Comparison of ENCODE assay signal across 8 mouse cellular contexts in genomic region chr6:114876033-114876432, GRCm38 (mm10).
DNase-seq lines count a peak whose midpoint lies in the region; ATAC-seq and TF ChIP-seq lines count a peak whose summit lies in the region.

No protein-coding gene starts in this region.

- no peaks in the 10 kb centered on the region for H3K9me3 ChIP-seq in lung, embryonic 14.5 days (ENCODE audit: low read depth, low read length)
- H3K9me3 ChIP-seq in forebrain, embryonic 13.5 days (replicated peaks): no peaks in the 10 kb centered on the region
- no peaks in the 10 kb centered on the region for H3K9me3 ChIP-seq in limb, embryonic 13.5 days

- WGBS in lung, embryonic 14.5 days: 17% methylated on average over 4 of the region's 4 CpGs
- WGBS in forebrain, embryonic 13.5 days: 13% methylated on average over 4 of the region's 4 CpGs
- WGBS in limb, embryonic 13.5 days: 16% methylated on average over 4 of the region's 4 CpGs
- 24% methylated on average over 4 of the region's 4 CpGs for WGBS in olfactory bulb, adult 2 months

- peak overlapping the region; percentile 72 for H3K9ac ChIP-seq in lung, embryonic 14.5 days
- H3K9ac ChIP-seq in forebrain, embryonic 13.5 days: peak overlapping the region; percentile 76
- H3K9ac ChIP-seq in limb, embryonic 13.5 days: peak overlapping the region; percentile 68

- peaks cover 73% of the 10 kb centered on the region for H3K4me1 ChIP-seq in lung, embryonic 14.5 days (ENCODE audit: insufficient read depth)
- peaks cover 91% of the 10 kb centered on the region for H3K4me1 ChIP-seq in forebrain, embryonic 13.5 days
- H3K4me1 ChIP-seq in limb, embryonic 13.5 days: peaks cover 97% of the 10 kb centered on the region
- peaks cover 65% of the 10 kb centered on the region for H3K4me1 ChIP-seq in olfactory bulb, adult 2 months (ENCODE audit: control insufficient read depth, insufficient read depth, low read length)

- peak overlapping the region; percentile 95; the same call in 1 of the 2 replicates for H3K4me2 ChIP-seq in lung, embryonic 14.5 days
- H3K4me2 ChIP-seq in forebrain, embryonic 13.5 days: 0 out of 2 replicates have a peak overlapping the region, but pooled peaks have one; percentile 74
- H3K4me2 ChIP-seq in limb, embryonic 13.5 days (replicated peaks): peak overlapping the region; percentile 78; the same call in 1 of the 2 replicates

- H3K36me3 ChIP-seq in lung, embryonic 14.5 days (ENCODE audit: insufficient read depth): peaks cover 8% of the 10 kb centered on the region; the same call in 1 of the 2 replicates
- peaks cover 5% of the 10 kb centered on the region; the same call in 1 of the 2 replicates for H3K36me3 ChIP-seq in forebrain, embryonic 13.5 days (ENCODE audit: poor library complexity, severe bottlenecking)
- H3K36me3 ChIP-seq in limb, embryonic 13.5 days: peaks cover 10% of the 10 kb centered on the region

- H3K27ac ChIP-seq in lung, embryonic 14.5 days (ENCODE audit: low read depth): peak overlapping the region; percentile 98
- H3K27ac ChIP-seq in forebrain, embryonic 13.5 days: peak overlapping the region; percentile 98
- H3K27ac ChIP-seq in limb, embryonic 13.5 days: peak overlapping the region; percentile 98
- peak overlapping the region; percentile 93 for H3K27ac ChIP-seq in olfactory bulb, adult 2 months (ENCODE audit: insufficient read depth, low read depth, low read length)

- no peak for DNase-seq in lung, embryonic 14.5 days
- no peak for DNase-seq in lung, postnatal 14 days
- DNase-seq in adrenal gland, adult 2 months: no peak
- no peak for DNase-seq in cerebellum, adult 11-12 months
- no peak for DNase-seq in right cerebral cortex, postnatal 4 days

- H3K4me3 ChIP-seq in lung, embryonic 14.5 days (ENCODE audit: low read depth, low read length): no peak overlapping the region
- H3K4me3 ChIP-seq in forebrain, embryonic 13.5 days: no peak overlapping the region
- H3K4me3 ChIP-seq in limb, embryonic 13.5 days: no peak overlapping the region
- no peak overlapping the region for H3K4me3 ChIP-seq in olfactory bulb, adult 2 months (ENCODE audit: insufficient read depth, low read depth, low read length)

- no peak for ATAC-seq in lung, embryonic 14.5 days (ENCODE audit: insufficient read depth)
- no peak for ATAC-seq in forebrain, embryonic 13.5 days
- ATAC-seq in limb, embryonic 13.5 days (ENCODE audit: low FRiP score, low read depth): 0 out of 2 replicates have a peak, but pooled peaks have one; percentile 10

- TF ChIP-seq POLR2A in olfactory bulb, adult 2 months (IDR thresholded peaks at IDR 0.05; ENCODE audit: insufficient read depth, low read depth, low read length): no peak

- no peak for TF ChIP-seq CTCF in lung, embryonic 14.5 days (IDR thresholded peaks at IDR 0.05; ENCODE audit: low read depth)
- no peak for TF ChIP-seq CTCF in olfactory bulb, adult 2 months (IDR thresholded peaks at IDR 0.05; ENCODE audit: insufficient read depth, low read depth, low read length)

- H3K27me3 ChIP-seq in lung, embryonic 14.5 days (ENCODE audit: insufficient read depth, low read length): no peaks in the 10 kb centered on the region
- no peaks in the 10 kb centered on the region for H3K27me3 ChIP-seq in forebrain, embryonic 13.5 days
- no peaks in the 10 kb centered on the region for H3K27me3 ChIP-seq in limb, embryonic 13.5 days
